Mouse (Mus musculus): ENCODE results near the gene Prdm4. TPM values are rescaled to one million over a fixed set of nuclear protein-coding genes. Genes with fewer than 3 reads are reported as not detected.

The Prdm4 gene
- polyA plus RNA-seq (2012): 0.51 and 0.54 TPM in 2 replicates

DNA sequence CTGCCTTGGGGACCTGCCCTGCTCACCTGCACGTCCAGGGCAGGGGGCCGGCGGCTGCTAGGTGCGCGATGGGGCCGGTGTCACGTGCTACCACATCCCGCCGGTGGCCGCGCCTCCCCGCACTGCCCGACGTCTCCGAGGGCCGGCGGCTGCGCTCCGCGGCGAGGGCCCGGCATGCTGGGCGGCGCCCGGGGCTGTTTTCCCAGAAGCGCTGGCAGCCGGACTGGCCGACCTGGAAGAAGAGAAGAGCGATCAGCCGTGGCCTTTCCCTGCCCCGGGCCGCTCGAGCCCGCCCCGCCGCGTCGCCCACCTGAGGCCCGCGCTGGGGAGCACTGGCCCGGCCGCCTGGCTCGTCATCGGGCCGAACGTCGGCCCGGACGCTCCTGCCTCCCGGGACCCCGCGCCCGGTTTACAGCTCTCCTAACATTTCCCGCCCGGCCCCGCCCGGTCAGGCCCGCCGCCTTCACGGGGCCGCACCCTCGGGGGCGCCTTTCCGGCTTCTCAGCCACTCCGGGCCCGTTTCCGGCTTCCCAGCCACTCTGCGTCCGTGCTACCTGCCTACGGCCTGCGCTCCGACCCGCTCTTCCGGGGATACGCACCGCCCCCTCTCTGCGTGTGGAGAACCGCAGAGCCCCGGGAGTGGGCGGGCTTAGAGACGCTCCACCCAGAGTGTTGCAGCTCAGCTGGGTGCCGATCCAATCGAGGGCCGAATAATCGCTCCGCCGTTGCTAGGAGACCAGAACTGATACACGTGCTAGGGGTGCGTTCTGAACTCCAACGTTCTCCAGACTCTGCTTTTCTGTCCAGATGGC is at the start of gene Prdm4:
Prdm4 (minus strand) TSS at position 645 of the 812 bp plus-strand sequence.
- H3K4me3 ChIP-seq (replicated peaks): peak within 1 kb of the TSS; percentile 91
- H3K27me3 ChIP-seq (ENCODE audit: control insufficient read depth): peaks cover 8% of the 10 kb centered on the region
- H3K36me3 ChIP-seq (ENCODE audit: control insufficient read depth): peaks cover 32% of the 10 kb centered on the region
- H3K9me3 ChIP-seq (ENCODE audit: control insufficient read depth, low read length): no peaks in the 10 kb centered on the region
- TF ChIP-seq GATA1 (IDR thresholded peaks at IDR 0.05; ENCODE audit: low read length) (no peak), TAL1 (IDR thresholded peaks at IDR 0.05; ENCODE audit: low read length) (no peak)
- peaks cover 34% of the 10 kb centered on the region for H3K4me1 ChIP-seq (ENCODE audit: control insufficient read depth)

GRCm38 (mm10) chr10:85966476-85966875 is 49.5 kb upstream of the Prdm4 start:
- no peaks in the 10 kb centered on the region for H3K9me3 ChIP-seq (ENCODE audit: control insufficient read depth, low read length)
- TF ChIP-seq GATA1 (IDR thresholded peaks at IDR 0.05; ENCODE audit: low read length) (no peak), TAL1 (IDR thresholded peaks at IDR 0.05; ENCODE audit: low read length) (no peak)

GRCm38 (mm10) chr10:85964316-85964715 is 47.4 kb upstream of the Prdm4 start:
- peaks cover 8% of the 10 kb centered on the region; the same call in 1 of the 2 replicates for H3K27me3 ChIP-seq (ENCODE audit: control insufficient read depth)
- no peaks in the 10 kb centered on the region for H3K36me3 ChIP-seq (ENCODE audit: control insufficient read depth)
- no peak overlapping the region for H3K4me3 ChIP-seq (replicated peaks)
- no peak for TF ChIP-seq GATA1 (IDR thresholded peaks at IDR 0.05; ENCODE audit: low read length)
- no peaks in the 10 kb centered on the region for H3K9me3 ChIP-seq (ENCODE audit: control insufficient read depth, low read length)
- no peaks in the 10 kb centered on the region for H3K4me1 ChIP-seq (ENCODE audit: control insufficient read depth)

More at GRCm38 (mm10) chr10:85966476-85966875, 49.5 kb upstream of the Prdm4 start:
- no peak overlapping the region for H3K4me3 ChIP-seq (replicated peaks)
- H3K27me3 ChIP-seq (ENCODE audit: control insufficient read depth): no peaks in the 10 kb centered on the region
- no peaks in the 10 kb centered on the region for H3K36me3 ChIP-seq (ENCODE audit: control insufficient read depth)
- H3K4me1 ChIP-seq (ENCODE audit: control insufficient read depth): no peaks in the 10 kb centered on the region

GRCm38 (mm10) chr10:85962897-85963296 is 46.0 kb upstream of the Prdm4 start:
- Histone ChIP-seq H3K9me3 (ENCODE audit: control insufficient read depth, low read length) (no peaks in the 10 kb centered on the region), H3K4me3 (replicated peaks) (no peak overlapping the region), H3K36me3 (ENCODE audit: control insufficient read depth) (no peaks in the 10 kb centered on the region), H3K27me3 (ENCODE audit: control insufficient read depth) (peaks cover 11% of the 10 kb centered on the region), H3K4me1 (ENCODE audit: control insufficient read depth) (peaks cover 3% of the 10 kb centered on the region)
- TF ChIP-seq GATA1 (IDR thresholded peaks at IDR 0.05; ENCODE audit: low read length): no peak
- TF ChIP-seq TAL1 (IDR thresholded peaks at IDR 0.05; ENCODE audit: low read length): no peak

GRCm38 (mm10) chr10:85957464-85957950 is 40.6 kb upstream of the Prdm4 start, which contains the start of gene Rtcb:
TSS of gene Rtcb (minus strand) at chr10:85957823.
- Histone ChIP-seq H3K4me1 (ENCODE audit: control insufficient read depth) (peaks cover 15% of the 10 kb centered on the region), H3K27me3 (ENCODE audit: control insufficient read depth) (peaks cover 11% of the 10 kb centered on the region), H3K36me3 (ENCODE audit: control insufficient read depth) (peaks cover 32% of the 10 kb centered on the region), H3K4me3 (replicated peaks) (peak within 1 kb of the TSS; percentile 88), H3K9me3 (ENCODE audit: control insufficient read depth, low read length) (no peaks in the 10 kb centered on the region)
- TF ChIP-seq GATA1 (IDR thresholded peaks at IDR 0.05; ENCODE audit: low read length) (no peak), TAL1 (IDR thresholded peaks at IDR 0.05; ENCODE audit: low read length) (no peak)

- no peak for TF ChIP-seq GATA1 (IDR thresholded peaks at IDR 0.05; ENCODE audit: low read length)
- TF ChIP-seq TAL1 (IDR thresholded peaks at IDR 0.05; ENCODE audit: low read length): no peak
- peaks cover 15% of the 10 kb centered on the region for H3K4me1 ChIP-seq (ENCODE audit: control insufficient read depth)
These were observed 40.0 kb upstream of the Prdm4 start for GRCm38 (mm10) chr10:85956871-85957419.

GRCm38 (mm10) chr10:85954429-85954828 is 37.5 kb upstream of the Prdm4 start:
- no peak for TF ChIP-seq GATA1 (IDR thresholded peaks at IDR 0.05; ENCODE audit: low read length)
- TF ChIP-seq TAL1 (IDR thresholded peaks at IDR 0.05; ENCODE audit: low read length): no peak
- peaks cover 61% of the 10 kb centered on the region for H3K36me3 ChIP-seq (ENCODE audit: control insufficient read depth)
- H3K4me1 ChIP-seq (ENCODE audit: control insufficient read depth): peaks cover 15% of the 10 kb centered on the region
- no peaks in the 10 kb centered on the region for H3K9me3 ChIP-seq (ENCODE audit: control insufficient read depth, low read length)
- H3K4me3 ChIP-seq (replicated peaks): no peak overlapping the region
- peaks cover 3% of the 10 kb centered on the region; the same call in 1 of the 2 replicates for H3K27me3 ChIP-seq (ENCODE audit: control insufficient read depth)

More at GRCm38 (mm10) chr10:85956871-85957419, 40.0 kb upstream of the Prdm4 start:
- peaks cover 38% of the 10 kb centered on the region for H3K36me3 ChIP-seq (ENCODE audit: control insufficient read depth)
- H3K27me3 ChIP-seq (ENCODE audit: control insufficient read depth): peaks cover 11% of the 10 kb centered on the region
- no peaks in the 10 kb centered on the region for H3K9me3 ChIP-seq (ENCODE audit: control insufficient read depth, low read length)
- peak overlapping the region; percentile 88 for H3K4me3 ChIP-seq (replicated peaks)

DNA sequence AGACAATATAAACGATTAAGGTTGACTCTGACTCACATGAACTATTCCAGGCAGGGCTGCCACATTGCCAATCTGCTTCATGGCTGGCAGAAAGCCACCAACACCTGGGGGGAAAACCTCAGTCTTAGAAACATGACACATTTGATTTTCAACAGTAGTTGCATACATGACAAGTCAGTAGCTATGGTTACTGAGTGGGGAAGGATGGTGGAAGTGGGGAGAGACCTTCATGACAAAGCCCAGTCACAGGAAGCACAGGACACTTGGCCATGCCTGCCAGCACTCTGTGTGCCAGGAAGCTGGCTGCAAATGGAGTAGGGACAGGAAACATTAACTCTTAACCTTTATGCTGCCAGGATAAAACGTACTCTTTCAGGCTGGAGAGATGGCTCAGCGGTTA is 36.5 kb upstream of the Prdm4 start:
- H3K4me1 ChIP-seq (ENCODE audit: control insufficient read depth): peaks cover 13% of the 10 kb centered on the region
- no peak overlapping the region for H3K4me3 ChIP-seq (replicated peaks)
- TF ChIP-seq GATA1 (IDR thresholded peaks at IDR 0.05; ENCODE audit: low read length) (no peak), TAL1 (IDR thresholded peaks at IDR 0.05; ENCODE audit: low read length) (no peak)
- H3K36me3 ChIP-seq (ENCODE audit: control insufficient read depth): peaks cover 71% of the 10 kb centered on the region
- H3K27me3 ChIP-seq (ENCODE audit: control insufficient read depth): no peaks in the 10 kb centered on the region
- no peaks in the 10 kb centered on the region for H3K9me3 ChIP-seq (ENCODE audit: control insufficient read depth, low read length)

GRCm38 (mm10) chr10:85951765-85952443 is 35.0 kb upstream of the Prdm4 start:
- H3K4me3 ChIP-seq (replicated peaks): no peak overlapping the region
- H3K9me3 ChIP-seq (ENCODE audit: control insufficient read depth, low read length): no peaks in the 10 kb centered on the region
- H3K27me3 ChIP-seq (ENCODE audit: control insufficient read depth): no peaks in the 10 kb centered on the region
- TF ChIP-seq GATA1 (IDR thresholded peaks at IDR 0.05; ENCODE audit: low read length): no peak
- TF ChIP-seq TAL1 (IDR thresholded peaks at IDR 0.05; ENCODE audit: low read length): no peak
- peaks cover 85% of the 10 kb centered on the region for H3K36me3 ChIP-seq (ENCODE audit: control insufficient read depth)
- H3K4me1 ChIP-seq (ENCODE audit: control insufficient read depth): peaks cover 7% of the 10 kb centered on the region
